Mouse (Mus musculus): ENCODE measurements around the gene Gm13698. TPM values are rescaled to one million over a fixed set of nuclear protein-coding genes. Genes with fewer than 3 reads are reported as not detected.
"Not testable (repeated sequence)": the region's sequence is repeated elsewhere in the genome, so short reads cannot be mapped to it uniquely, and the experiment has no call there.

The Gm13698 gene
- 1 to 10 TPM; 1.2 to 1.3 TPM for total RNA-seq (2021)
- long read RNA-seq, experiment 1, result 0 reads
- long read RNA-seq, experiment 2, result 0 reads

GRCm38 (mm10) chr2:83955393-83955792, at the start of gene Gm13698:
Gm13698 (plus strand) TSS chr2:83955693.
- intact Hi-C loops (cut with DNase I); DNase-seq (ENCODE audit: low spot score in 2 of 2): not testable (repeated sequence)

- DNase-seq (ENCODE audit: low spot score in 2 of 2), result no peak
- intact Hi-C loops (cut with DNase I), result no loop called here
Observed at GRCm38 (mm10) chr2:83929478-83930088, 25.9 kb upstream of the Gm13698 start.

- DNase-seq (ENCODE audit: low spot score in 2 of 2), result peak; percentile 92 to 94
- intact Hi-C loops (cut with DNase I), result no loop called here
Observed at GRCm38 (mm10) chr2:83940931-83941361, 14.5 kb upstream of the Gm13698 start, which contains the start of gene Zswim2. Zswim2 (minus strand) TSS chr2:83941228.

- intact Hi-C loops (cut with DNase I), result no loop called here
Observed at GRCm38 (mm10) chr2:83941378-83941777, 14.1 kb upstream of the Gm13698 start.

GRCm38 (mm10) chr2:83941792-83942191, 13.7 kb upstream of the Gm13698 start:
- intact Hi-C loops (cut with DNase I), result no loop called here
- no peak for DNase-seq (ENCODE audit: low spot score in 2 of 2)

More at GRCm38 (mm10) chr2:83941378-83941777, 14.1 kb upstream of the Gm13698 start:
- DNase-seq (ENCODE audit: low spot score in 2 of 2), result peak in 1 of 2 experiments; percentile 30

GRCm38 (mm10) chr2:83961203-83961602, 5.7 kb downstream of the Gm13698 start, which contains the start of gene Gm13693:
Gm13693 (plus strand) TSS chr2:83961503.
- DNase-seq (ENCODE audit: low spot score in 2 of 2); intact Hi-C loops (cut with DNase I): not testable (repeated sequence)

GRCm38 (mm10) chr2:83967013-83967412, 11.5 kb downstream of the Gm13698 start, which contains the start of gene Gm13695:
Gm13695 (plus strand) TSS chr2:83967313.
- intact Hi-C loops (cut with DNase I); DNase-seq (ENCODE audit: low spot score in 2 of 2): not testable (repeated sequence)

GRCm38 (mm10) chr2:83972823-83973222, 17.3 kb downstream of the Gm13698 start, which contains the start of gene Gm13696:
Gm13696 (plus strand) TSS chr2:83973123.
- DNase-seq (ENCODE audit: low spot score in 2 of 2); intact Hi-C loops (cut with DNase I): not testable (repeated sequence)

GRCm38 (mm10) chr2:83978633-83979032, 23.1 kb downstream of the Gm13698 start, which contains the start of gene Gm13694:
Gm13694 (plus strand) TSS chr2:83978933.
- DNase-seq (ENCODE audit: low spot score in 2 of 2); intact Hi-C loops (cut with DNase I): not testable (repeated sequence)

GRCm38 (mm10) chr2:83984443-83984842, 28.9 kb downstream of the Gm13698 start, which contains the start of gene Gm13697:
Gm13697 (plus strand) TSS chr2:83984743.
- DNase-seq (ENCODE audit: low spot score in 2 of 2); intact Hi-C loops (cut with DNase I): not testable (repeated sequence)

GRCm38 (mm10) chr2:83990253-83990652, 34.8 kb downstream of the Gm13698 start, which contains the start of gene Gm13691:
Gm13691 (plus strand) TSS chr2:83990553.
- DNase-seq (ENCODE audit: low spot score in 2 of 2); intact Hi-C loops (cut with DNase I): not testable (repeated sequence)

- DNase-seq (ENCODE audit: low spot score in 2 of 2); intact Hi-C loops (cut with DNase I): not testable (repeated sequence)
Observed at GRCm38 (mm10) chr2:83993639-83994255, 38.3 kb downstream of the Gm13698 start.

- intact Hi-C loops (cut with DNase I); DNase-seq (ENCODE audit: low spot score in 2 of 2): not testable (repeated sequence)
Observed at GRCm38 (mm10) chr2:83994526-83994925, 39.0 kb downstream of the Gm13698 start.

Other genes starting within 250 kb of the Gm13698 start
- gene Itgav, start 231.3 kb upstream of the Gm13698 start, total RNA-seq (2021), result 100 to 1,000 TPM; 100 to 105 TPM
- 100 to 1,000 TPM; 212 to 215 TPM for gene Fam171b, start 143.1 kb upstream of the Gm13698 start, total RNA-seq (2021)
- not detected for gene Zswim2, start 14.5 kb upstream of the Gm13698 start, total RNA-seq (2021)
- 1 to 10 TPM; 1.2 to 1.3 TPM for gene Gm13693, start 5.8 kb downstream of the Gm13698 start, total RNA-seq (2021)
- gene Gm13695, start 11.6 kb downstream of the Gm13698 start, total RNA-seq (2021), result 1 to 10 TPM in 1 of 2 experiments, not detected in 1; 1.3 TPM
- 1 to 10 TPM; 1.2 to 1.3 TPM for gene Gm13696, start 17.4 kb downstream of the Gm13698 start, total RNA-seq (2021)
- gene Gm13694, start 23.2 kb downstream of the Gm13698 start, total RNA-seq (2021), result 1 to 10 TPM; 1.2 to 1.3 TPM
- gene Gm13697, start 29.1 kb downstream of the Gm13698 start, total RNA-seq (2021), result 1 to 10 TPM; 1.2 to 1.3 TPM
- 1 to 10 TPM; 1.2 to 1.3 TPM for gene Gm13691, start 34.9 kb downstream of the Gm13698 start, total RNA-seq (2021)